Mouse (Mus musculus) left cerebral cortex, postnatal 4 days (tissue): ENCODE data around the gene Ccdc92. TPM values are rescaled to one million over a fixed set of nuclear protein-coding genes. Genes with fewer than 3 reads are reported as not detected.

ENCODE experiments used
- DNase-seq: peaks from one replicate; pipeline ENCODE4 v3.0.0-alpha.2; 2022
- intact Hi-C: fragments of 180-260 bp; cut with DNase I; formaldehyde crosslinking; loops from one replicate; pipeline ENCODE4 v1.15.1; 2025
- total RNA-seq, 2 experiments: library from RNA; stranded (reverse); gene quantifications; 2 replicates each; pipeline ENCODE4 v1.2.3; 2021

The Ccdc92 gene
- total RNA-seq, 2 experiments from 2014 or later = 35.0 to 36.1 TPM

GRCm38 (mm10) chr5:124785650-124786049 lies 76.6 kb downstream of the Ccdc92 start:
- intact Hi-C loops = no loop called here
- no peak for DNase-seq

Other genes starting within 250 kb of the Ccdc92 start
- 10 to 100 TPM; 36.2 to 39.8 TPM for gene Atp6v0a2, start 233.8 kb downstream of the Ccdc92 start, total RNA-seq
- gene Dnah10, start 137.3 kb downstream of the Ccdc92 start, total RNA-seq = 1 to 10 TPM in 1 of 2 experiments, under 1 TPM in 1; 0.76 to 1.1 TPM
- gene Zfp664, start 267 bp upstream of the Ccdc92 start, total RNA-seq = 10 to 100 TPM; 49.3 to 53.4 TPM
- 1 to 10 TPM; 2.0 to 2.1 TPM for gene Rflna, start 140.8 kb upstream of the Ccdc92 start, total RNA-seq